Mouse (Mus musculus) bone marrow, adult 2 months (tissue): ENCODE measurements around the gene Daam2. TPM values are rescaled to one million over a fixed set of nuclear protein-coding genes. Genes with fewer than 3 reads are reported as not detected.

Experiments used
- H3K27ac ChIP-seq: fragments of 200-500 bp; 2 replicates; pipeline ENCODE4 v1.5.1; 2012; ENCODE audit warnings: low read depth, mild to moderate bottlenecking, control low read depth, inconsistent platforms, low read length; ENCODE audit not compliant: control insufficient read depth, poor library complexity, insufficient read depth
- H3K4me1 ChIP-seq: fragments of 200-500 bp; 2 replicates; pipeline ENCODE4 v1.6.1; 2011; ENCODE audit warnings: low read length; ENCODE audit not compliant: control insufficient read depth, insufficient read depth
- H3K4me3 ChIP-seq: fragments of 200-500 bp; replicated peaks from 2 replicates; pipeline ENCODE3; 2011; ENCODE audit warnings: mild to moderate bottlenecking, low read depth, low read length, control low read depth; ENCODE audit not compliant: control insufficient read depth
- CTCF ChIP-seq: fragments of 200-500 bp; IDR thresholded peaks from 2 replicates; pipeline ENCODE4 v1.5.1; 2011; ENCODE audit warnings: low read length, control low read depth; ENCODE audit not compliant: control insufficient read depth, insufficient read depth
- POLR2A ChIP-seq: fragments of 200-500 bp; IDR thresholded peaks from 2 replicates; pipeline ENCODE4 v1.6.1; 2011; ENCODE audit warnings: low read depth, mild to moderate bottlenecking, control low read depth, low read length, borderline replicate concordance; ENCODE audit not compliant: control insufficient read depth
- WGBS: fragments of 180-500 bp; shearing (Covaris S2); methylation state at CpG from one replicate; pipeline ENCODE4 v1.1.7; 2018; 5-methylcytosine and 5-hydroxymethylcytosine counted together
- polyA plus RNA-seq: library from polyadenylated mRNA; stranded (reverse); fragments of >200 nt; gene quantifications from 2 replicates; pipeline ENCODE4 v1.2.4, GENCODE M21; 2011; ENCODE audit warnings: low replicate concordance; ENCODE audit not compliant: missing spikeins, insufficient read depth, insufficient read length

Daam2 gene
- polyA plus RNA-seq, 1 experiment, result 1.4 TPM

DNA sequence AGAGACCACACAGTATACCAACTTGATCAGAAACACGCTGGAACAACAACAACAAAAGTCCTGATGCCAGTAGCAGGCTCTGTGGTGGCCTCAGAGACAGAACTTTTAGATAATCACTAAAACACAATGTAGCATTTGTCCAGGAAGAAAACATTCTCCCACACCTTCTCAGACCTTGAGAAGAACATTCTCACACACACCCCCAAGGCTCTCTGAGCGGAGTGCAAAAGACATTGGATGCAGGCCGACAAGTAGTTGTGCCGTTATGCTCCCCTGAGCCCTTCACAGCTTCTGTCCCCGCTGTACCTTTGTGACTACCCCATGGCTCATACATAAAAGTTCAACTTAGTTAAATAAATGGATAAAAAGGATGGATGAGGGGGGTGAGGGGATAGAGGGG lies 37.6 kb downstream of the Daam2 start:
- no peaks in the 10 kb centered on the region for H3K4me1 ChIP-seq

GRCm38 (mm10) chr17:49525911-49526310 lies 38.2 kb downstream of the Daam2 start:
- 76% methylated on average over 4 of the region's 4 CpGs for WGBS
- no peak for TF ChIP-seq POLR2A
- TF ChIP-seq CTCF, result no peak
- Histone ChIP-seq H3K4me3 (no peak overlapping the region), H3K27ac (no peak overlapping the region), H3K4me1 (no peaks in the 10 kb centered on the region)

More for the DNA sequence above, 37.6 kb downstream of the Daam2 start:
- WGBS, result 75% methylated on average over 5 of the region's 5 CpGs
- Histone ChIP-seq H3K27ac (no peak overlapping the region), H3K4me3 (no peak overlapping the region)
- no peak for TF ChIP-seq CTCF
- TF ChIP-seq POLR2A, result no peak

- H3K4me1 ChIP-seq, result no peaks in the 10 kb centered on the region
- no peak for TF ChIP-seq POLR2A
- TF ChIP-seq CTCF, result no peak
- WGBS, result 67% methylated on average over 2 of the region's 2 CpGs
- H3K4me3 ChIP-seq, result no peak overlapping the region
- H3K27ac ChIP-seq, result no peak overlapping the region
Measured at GRCm38 (mm10) chr17:49524584-49524983, 39.6 kb downstream of the Daam2 start.

- H3K4me3 ChIP-seq, result no peak overlapping the region
Measured at GRCm38 (mm10) chr17:49522435-49522834, 41.7 kb downstream of the Daam2 start.

DNA sequence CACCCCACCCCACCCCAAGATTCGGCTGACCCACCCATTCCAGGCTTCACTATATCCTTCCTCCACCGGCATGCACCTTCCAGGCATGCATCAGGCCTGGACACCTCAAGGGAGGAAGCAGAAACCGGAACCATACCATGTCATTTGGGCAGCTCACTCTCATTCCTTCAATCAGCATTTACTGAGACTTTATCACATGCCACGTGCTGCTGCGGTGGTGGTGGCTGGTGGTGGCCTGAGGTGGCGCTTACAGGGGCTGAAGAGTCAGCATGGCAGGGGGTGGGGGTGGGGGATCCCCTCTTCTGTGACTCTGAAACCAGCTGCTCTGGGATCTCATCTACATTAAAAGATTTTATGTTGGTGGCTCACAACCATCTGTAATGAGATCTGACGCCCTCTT lies 42.1 kb downstream of the Daam2 start:
- no peak for TF ChIP-seq POLR2A
- TF ChIP-seq CTCF, result no peak
- 30% methylated on average over 7 of the region's 7 CpGs for WGBS

More at GRCm38 (mm10) chr17:49522435-49522834, 41.7 kb downstream of the Daam2 start:
- no peak for TF ChIP-seq CTCF
- TF ChIP-seq POLR2A, result no peak
- H3K4me1 ChIP-seq, result no peaks in the 10 kb centered on the region
- 41% methylated on average over 2 of the region's 2 CpGs for WGBS
- H3K27ac ChIP-seq, result no peak overlapping the region

GRCm38 (mm10) chr17:49520674-49521073 lies 43.5 kb downstream of the Daam2 start:
- Histone ChIP-seq H3K4me3 (no peak overlapping the region), H3K27ac (no peak overlapping the region), H3K4me1 (no peaks in the 10 kb centered on the region)
- WGBS, result 72% methylated on average over 6 of the region's 6 CpGs
- TF ChIP-seq POLR2A (no peak), CTCF (no peak)

More for the DNA sequence above, 42.1 kb downstream of the Daam2 start:
- Histone ChIP-seq H3K4me3 (no peak overlapping the region), H3K27ac (no peak overlapping the region), H3K4me1 (no peaks in the 10 kb centered on the region)

GRCm38 (mm10) chr17:49519576-49520247 lies 44.4 kb downstream of the Daam2 start:
- 76% methylated on average over 7 of the region's 7 CpGs for WGBS

DNA sequence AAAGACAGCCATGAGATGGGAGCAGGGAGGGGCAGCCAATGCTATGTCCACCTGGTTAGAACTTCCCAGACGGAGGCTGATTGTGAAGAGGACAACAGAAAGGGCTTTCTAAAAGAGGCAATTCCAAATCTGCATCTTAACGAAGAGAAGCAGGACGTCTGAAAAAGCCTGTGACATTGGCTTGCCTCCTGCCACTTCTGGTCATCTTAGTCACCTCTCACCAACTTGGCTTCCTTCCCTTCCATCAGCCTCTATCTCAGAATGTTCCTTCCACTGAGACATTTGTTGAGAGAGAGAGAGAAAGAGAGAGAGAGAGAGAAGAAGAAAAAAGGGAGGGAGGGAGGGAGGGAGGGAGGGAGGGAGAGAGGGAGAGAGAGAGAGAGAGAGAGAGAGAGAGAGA lies 47.1 kb downstream of the Daam2 start:
- TF ChIP-seq POLR2A, result no peak
- no peak for TF ChIP-seq CTCF
- H3K4me1 ChIP-seq, result no peaks in the 10 kb centered on the region
- no peak overlapping the region for H3K27ac ChIP-seq
- no peak overlapping the region for H3K4me3 ChIP-seq
- 56% methylated on average over 3 of the region's 3 CpGs for WGBS

More at GRCm38 (mm10) chr17:49519576-49520247, 44.4 kb downstream of the Daam2 start:
- no peak for TF ChIP-seq CTCF
- TF ChIP-seq POLR2A, result no peak
- no peaks in the 10 kb centered on the region for H3K4me1 ChIP-seq
- no peak overlapping the region for H3K4me3 ChIP-seq
- H3K27ac ChIP-seq, result no peak overlapping the region
